Mouse (Mus musculus) CH12.LX (cell line): Measurements from ENCODE around the gene Greb1.

Experiments used
- CTCF ChIP-seq, 2 experiments: IDR thresholded peaks in 1 of 2; conservative IDR thresholded peaks in 1 of 2; 2 replicates each; pipeline ENCODE4 v1.5.1; 2011 to 2012; ENCODE audit warnings: low read depth in 2 of 2, low read length in 2 of 2, improper control_type of control experiment in 1 of 2, inconsistent platforms in 1 of 2, mild to moderate bottlenecking in 1 of 2, moderate library complexity in 1 of 2
- EP300 ChIP-seq: IDR thresholded peaks from 2 replicates; pipeline ENCODE4 v1.6.1; 2011; ENCODE audit warnings: low read length, improper control_type of control experiment
- ETS1 ChIP-seq: conservative IDR thresholded peaks from 2 replicates; pipeline ENCODE4 v1.6.1; 2012; ENCODE audit warnings: low read depth, mild to moderate bottlenecking, inconsistent platforms, low read length, improper control_type of control experiment, moderate library complexity
- IRF4 ChIP-seq: IDR thresholded peaks from 2 replicates; pipeline ENCODE4 v1.6.1; 2014; ENCODE audit warnings: low read depth, mild to moderate bottlenecking, inconsistent platforms, low read length, improper control_type of control experiment
- MXI1 ChIP-seq: IDR thresholded peaks from 2 replicates; pipeline ENCODE4 v1.6.1; 2011; ENCODE audit warnings: mild to moderate bottlenecking, low read depth, low read length, improper control_type of control experiment
- POLR2A ChIP-seq: IDR thresholded peaks from 2 replicates; pipeline ENCODE4 v1.6.1; 2011; ENCODE audit warnings: low read depth, mild to moderate bottlenecking, improper control_type of control experiment, low read length
- TBP ChIP-seq: conservative IDR thresholded peaks from 2 replicates; pipeline ENCODE4 v1.6.1; 2011; ENCODE audit warnings: low read depth, low read length, improper control_type of control experiment
- ZMIZ1 ChIP-seq: IDR thresholded peaks from 2 replicates; pipeline ENCODE4 v1.6.1; 2012; ENCODE audit warnings: low read depth, mild to moderate bottlenecking, inconsistent platforms, low read length, improper control_type of control experiment

DNA sequence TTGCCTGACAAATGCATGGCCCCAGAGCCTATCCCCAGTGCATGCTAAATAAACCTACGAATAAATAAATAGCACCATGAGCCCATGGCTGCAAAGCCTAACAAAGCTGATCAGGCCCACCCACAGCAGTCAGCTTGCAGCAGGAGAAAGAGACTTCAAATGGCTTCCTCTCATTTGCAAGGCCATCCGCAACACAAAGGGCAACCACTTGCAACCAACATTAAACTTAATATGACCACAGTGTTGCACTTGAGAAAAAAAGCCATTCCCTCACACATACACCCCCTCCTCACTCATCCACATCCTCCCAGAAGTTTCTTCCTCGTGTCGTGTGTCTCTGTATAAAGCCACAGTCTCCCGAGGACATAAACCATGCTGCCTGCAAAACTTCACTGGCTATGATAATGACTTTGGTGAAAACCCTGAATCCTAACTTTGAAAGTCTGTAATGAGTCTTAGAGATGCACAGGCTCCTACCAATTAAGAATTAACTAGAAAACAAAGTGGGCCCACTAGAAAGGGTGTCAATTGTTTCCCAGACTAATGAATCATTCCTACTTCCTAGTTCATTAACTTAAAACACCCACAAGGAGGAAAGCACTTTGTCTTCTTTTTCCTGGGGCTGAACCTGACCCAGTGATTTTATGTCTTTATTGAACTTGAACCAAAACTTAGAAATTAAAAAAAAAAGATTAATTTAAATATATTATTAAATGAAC lies 2.7 kb upstream of the Greb1 start:
- TF ChIP-seq IRF4 (no peak), CTCF (conservative IDR thresholded peaks at IDR 0.05 in 1 of 2, IDR thresholded peaks at IDR 0.05 in 1 of 2; ENCODE audit: low read depth in 2 of 2, low read length in 2 of 2) (no peak), POLR2A (no peak), EP300 (no peak), MXI1 (no peak), ZMIZ1 (no peak), ETS1 (no peak), TBP (no peak)
